Mouse (Mus musculus) naive thymus-derived CD4-positive, alpha-beta T cell, adult 2 months (primary cell): ENCODE measurements around the gene Cse1l.

Experiments used
- DNase-seq: peaks from one replicate; pipeline ENCODE4 v3.0.0-alpha.2; 2011; ENCODE audit warnings: low read depth

Gene Cse1l

GRCm38 (mm10) chr2:166974177-166974872, 68.5 kb downstream of the Cse1l start:
- DNase-seq, result no peak

GRCm38 (mm10) chr2:166976356-166976755, 70.5 kb downstream of the Cse1l start:
- DNase-seq, result no peak

GRCm38 (mm10) chr2:166977490-166977889, 71.7 kb downstream of the Cse1l start:
- DNase-seq, result no peak

- no peak for DNase-seq
These were observed 74.3 kb downstream of the Cse1l start for GRCm38 (mm10) chr2:166980161-166980560.

GRCm38 (mm10) chr2:166983351-166983894, 77.6 kb downstream of the Cse1l start:
- no peak for DNase-seq

- DNase-seq, result no peak
These were observed 85.0 kb downstream of the Cse1l start for GRCm38 (mm10) chr2:166990861-166991260.

GRCm38 (mm10) chr2:166991945-166992344, 86.1 kb downstream of the Cse1l start:
- DNase-seq, result no peak

- peak; percentile 58 for DNase-seq
These were observed 89.4 kb downstream of the Cse1l start for GRCm38 (mm10) chr2:166995021-166995795.
